Comparison of ENCODE assay signal across 25 mouse cellular contexts in the genomic region with DNA sequence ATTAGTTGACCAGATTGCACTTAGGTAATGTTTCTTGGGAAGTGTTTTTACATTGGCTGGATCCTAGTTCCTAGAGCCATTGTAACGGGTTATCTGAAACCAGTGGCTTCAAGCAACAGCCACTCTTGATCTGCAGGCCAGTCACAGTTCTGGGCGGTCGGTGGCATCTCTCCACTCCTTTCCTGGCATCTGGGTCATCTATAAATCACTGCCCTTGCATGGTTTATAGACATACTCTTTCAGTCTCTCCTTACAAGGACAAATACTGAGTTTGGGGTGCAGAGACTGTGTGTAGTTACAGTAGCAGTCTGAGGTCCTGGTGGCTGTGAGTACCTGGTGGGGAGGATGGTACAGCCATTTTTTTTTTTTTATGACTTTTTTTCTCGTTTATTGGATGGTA. TPM values are rescaled to one million over a fixed set of nuclear protein-coding genes. Genes with fewer than 3 reads are reported as not detected.
DNase-seq lines count a peak whose midpoint lies in the region; ATAC-seq lines count a peak whose summit lies in the region.
"Had no signal": no experiment of that assay in that cellular context is flagged by ENCODE, and none has a peak within 500 bp of the region (broad histone marks: within the 10 kb centered on the region; RNA-seq: fewer than 3 reads in every experiment).

No protein-coding gene starts in this region.

- ATAC-seq in kidney, embryonic 15.5 days (replicated peaks; ENCODE audit: low FRiP score) = 0 out of 2 replicates have a peak, but pooled peaks have one; percentile 9
- ATAC-seq: activated CD4-positive, CD25-positive, alpha-beta regulatory T cell, adult 4 months; forebrain, embryonic 16.5 days had no signal

- 55% methylated on average over 4 of the region's 4 CpGs for WGBS in kidney, embryonic 15.5 days

- no peak overlapping the region for H3K4me2 ChIP-seq in kidney, embryonic 15.5 days
- H3K4me2 ChIP-seq: embryonic facial prominence, embryonic 13.5 days; forebrain, embryonic 12.5 days; heart, embryonic 11.5 days; hindbrain, embryonic 12.5 days; hindbrain, embryonic 15.5 days had no signal

- H3K4me3 ChIP-seq in kidney, embryonic 15.5 days (replicated peaks) = no peak overlapping the region
- H3K4me3 ChIP-seq: embryonic facial prominence, embryonic 10.5 days; embryonic facial prominence, embryonic 13.5 days; erythroblast, embryonic 14.5 days; forebrain, embryonic 12.5 days; gastrocnemius, adult 2 months; hindbrain, embryonic 12.5 days; hindbrain, embryonic 15.5 days had no signal

- no peak overlapping the region for H3K27ac ChIP-seq in kidney, embryonic 15.5 days
- H3K27ac ChIP-seq: embryonic facial prominence, embryonic 10.5 days; embryonic facial prominence, embryonic 13.5 days; forebrain, embryonic 12.5 days; gastrocnemius, adult 2 months; hindbrain, embryonic 12.5 days; hindbrain, embryonic 15.5 days had no signal

- H3K27me3 ChIP-seq in kidney, embryonic 15.5 days = no peaks in the 10 kb centered on the region
- H3K27me3 ChIP-seq: embryonic facial prominence, embryonic 13.5 days; forebrain, embryonic 12.5 days; hindbrain, embryonic 12.5 days; hindbrain, embryonic 15.5 days had no signal

- H3K36me3 ChIP-seq in kidney, embryonic 15.5 days = peaks cover 56% of the 10 kb centered on the region

- DNase-seq in adrenal gland, adult (ENCODE audit: inconsistent age in 2 of 2, low spot score in 1 of 2) = peak; percentile 60 to 84
- no peak for DNase-seq in adrenal gland, postnatal 4 days (ENCODE audit: low spot score in 2 of 2)
- no peak for DNase-seq in kidney, adult 18-20 months
- peak; percentile 42 for DNase-seq in adrenal gland, adult 8-10 months
- DNase-seq in adrenal gland, postnatal 25 days = peak; percentile 45
- no peak for DNase-seq in urinary bladder, postnatal 4 days (ENCODE audit: low spot score in 2 of 2)
- DNase-seq in frontal cortex, postnatal 36 days (ENCODE audit: low spot score in 2 of 2) = no peak
- DNase-seq: cerebellum, adult 11-12 months; cerebellum, adult 8-10 months; cerebellum, postnatal 10 days; cerebellum, postnatal 36 days; embryo, embryonic 11 days; gastrocnemius, adult 2 months; gastrocnemius, postnatal 14 days; heart, adult 11 months had no signal

- no peaks in the 10 kb centered on the region for H3K4me1 ChIP-seq in kidney, embryonic 15.5 days
- H3K4me1 ChIP-seq: embryonic facial prominence, embryonic 10.5 days; embryonic facial prominence, embryonic 13.5 days; forebrain, embryonic 12.5 days; hindbrain, embryonic 12.5 days; hindbrain, embryonic 15.5 days had no signal

- no peak overlapping the region for H3K9ac ChIP-seq in kidney, embryonic 15.5 days
- H3K9ac ChIP-seq: embryonic facial prominence, embryonic 13.5 days; forebrain, embryonic 12.5 days; hindbrain, embryonic 12.5 days; hindbrain, embryonic 15.5 days had no signal

- no peaks in the 10 kb centered on the region for H3K9me3 ChIP-seq in kidney, embryonic 15.5 days (replicated peaks)
- H3K9me3 ChIP-seq: embryonic facial prominence, embryonic 10.5 days; embryonic facial prominence, embryonic 13.5 days; forebrain, embryonic 12.5 days; hindbrain, embryonic 12.5 days; hindbrain, embryonic 15.5 days had no signal

RNA-seq across cellular contexts. Expression of a gene that starts 15.5 kb away (rescaled TPM):
- total RNA-seq in adrenal gland, postnatal 4 days (2021) = 10 to 100 TPM; 73.5 to 82.0 TPM
- polyA plus RNA-seq in kidney, embryonic 15.5 days (2015; fragmentation: Nextera tagmentation; extraction: Ambion mirVana) = 98.8 and 103 TPM in 2 replicates
- 10 to 100 TPM; 62.3 to 70.9 (median 65.6) TPM for total RNA-seq in adrenal gland, adult 8-10 months (2022)
- 59.4 and 74.9 TPM in 2 replicates for total RNA-seq in adrenal gland, postnatal 25 days (2021)

Comparison
In these comparisons a context has a peak if more than half of its experiments do, and no peak if none do; other contexts are left out.
1. DNase-seq: peak in adrenal gland, adult (2 of 2), adrenal gland, adult 8-10 months (single experiment) and adrenal gland, postnatal 25 days (single experiment); none in adrenal gland, postnatal 4 days (0 of 2), kidney, adult 18-20 months (single experiment), urinary bladder, postnatal 4 days (0 of 2) and frontal cortex, postnatal 36 days (0 of 2).